In genomic region chr12:105583484-105583883, GRCm38 (mm10) we compare ENCODE assay signal across 10 mouse cellular contexts. TPM values are rescaled to one million over a fixed set of nuclear protein-coding genes. Genes with fewer than 3 reads are reported as not detected.
DNase-seq lines count a peak whose midpoint lies in the region; ATAC-seq and TF ChIP-seq lines count a peak whose summit lies in the region.
"Had no signal": no experiment of that assay in that cellular context is flagged by ENCODE, and none has a peak within 500 bp of the region (broad histone marks: within the 10 kb centered on the region; RNA-seq: fewer than 3 reads in every experiment).

No protein-coding gene starts in this region.

- ATAC-seq in midbrain, embryonic 14.5 days (ENCODE audit: low FRiP score, low TSS enrichment), result no peak

- no peaks in the 10 kb centered on the region for H3K4me1 ChIP-seq in kidney, adult 2 months (ENCODE audit: control insufficient read depth, insufficient read depth, low read length)
- H3K4me1 ChIP-seq in midbrain, embryonic 14.5 days (ENCODE audit: control insufficient read depth, insufficient read depth, low read length), result no peaks in the 10 kb centered on the region

- no peak for TF ChIP-seq CTCF in kidney, adult 2 months (conservative IDR thresholded peaks at IDR 0.05; ENCODE audit: insufficient read depth, insufficient read length, low read depth, low read length)

- H3K9ac ChIP-seq in midbrain, embryonic 14.5 days (replicated peaks; ENCODE audit: low read length), result no peak overlapping the region

- no peaks in the 10 kb centered on the region for H3K36me3 ChIP-seq in kidney, adult 2 months (ENCODE audit: control insufficient read depth, insufficient read depth, low read length)
- no peaks in the 10 kb centered on the region for H3K36me3 ChIP-seq in midbrain, embryonic 14.5 days (ENCODE audit: control insufficient read depth, insufficient read depth, low read length)

- H3K27ac ChIP-seq in kidney, adult 2 months (ENCODE audit: insufficient read depth, low read depth, low read length), result no peak overlapping the region
- H3K27ac ChIP-seq in midbrain, embryonic 14.5 days (replicated peaks; ENCODE audit: low read depth, low read length), result no peak overlapping the region

- H3K9me3 ChIP-seq in midbrain, embryonic 14.5 days (ENCODE audit: control insufficient read depth, low read length), result no peaks in the 10 kb centered on the region

- peak; percentile 30 to 52 for DNase-seq in kidney, postnatal 4 days
- no peak for DNase-seq in kidney, adult 2 months
- DNase-seq in brain, adult 2 months (ENCODE audit: low read depth, low spot score), result peak; percentile 33
- DNase-seq in induced T-regulatory cell, adult 2 months (ENCODE audit: low read depth), result peak; percentile 9
- peak; percentile 44 for DNase-seq in mesoderm, embryonic 11.5 days (ENCODE audit: low read depth, low spot score)
- DNase-seq in spleen, postnatal 4 days (ENCODE audit: low spot score in 2 of 2), result no peak
- no peak for DNase-seq in urinary bladder, adult 2 months (ENCODE audit: low spot score)
- no peak for DNase-seq in midbrain, embryonic 14.5 days
- DNase-seq: cerebellum, adult 11 months had no signal

- no peaks in the 10 kb centered on the region for H3K27me3 ChIP-seq in kidney, adult 2 months (replicated peaks; ENCODE audit: control insufficient read depth, insufficient read depth, low read length)
- no peaks in the 10 kb centered on the region for H3K27me3 ChIP-seq in midbrain, embryonic 14.5 days (ENCODE audit: control insufficient read depth, insufficient read depth, low read length)

- H3K4me3 ChIP-seq in kidney, adult 2 months (ENCODE audit: insufficient read depth, low read depth, low read length), result no peak overlapping the region
- H3K4me3 ChIP-seq in midbrain, embryonic 14.5 days (replicated peaks; ENCODE audit: low read depth, low read length), result no peak overlapping the region

- H3K4me2 ChIP-seq in midbrain, embryonic 14.5 days (ENCODE audit: low read length), result no peak overlapping the region

- TF ChIP-seq POLR2A in kidney, adult 2 months (IDR thresholded peaks at IDR 0.05; ENCODE audit: low read depth, low read length), result no peak

- WGBS in kidney, adult 2 months, result 27% methylated on average over 2 of the region's 2 CpGs
- WGBS in midbrain, embryonic 14.5 days, result 19% methylated on average over 2 of the region's 2 CpGs

RNA-seq across cellular contexts. Expression of gene Bdkrb1, which starts 19.4 kb away (rescaled TPM):
- 0.15 TPM in 1 of 2 replicates, not detected in the other for polyA plus RNA-seq in kidney, adult 2 months (2012; rRNA removed)
- polyA plus RNA-seq in urinary bladder, adult 2 months (2012; rRNA removed), result 0.17 and 0.35 TPM in 2 replicates
- not detected in 2 replicates for polyA plus RNA-seq in midbrain, embryonic 14.5 days (2014; fragmentation: Nextera tagmentation; extraction: Ambion mirVana)
- polyA plus RNA-seq: liver, adult 2 months had no signal

RNA-seq across cellular contexts. Expression of gene Bdkrb2, which starts 20.5 kb away (rescaled TPM):
- polyA plus RNA-seq in kidney, adult 2 months (2012; rRNA removed), result 0.54 and 0.64 TPM in 2 replicates
- polyA plus RNA-seq in urinary bladder, adult 2 months (2012; rRNA removed), result 5.7 and 6.6 TPM in 2 replicates
- polyA plus RNA-seq in midbrain, embryonic 14.5 days (2014; fragmentation: Nextera tagmentation; extraction: Ambion mirVana), result 0.36 and 0.49 TPM in 2 replicates
- polyA plus RNA-seq: liver, adult 2 months had no signal

Comparison
In these comparisons a context has a peak if more than half of its experiments do, and no peak if none do; other contexts are left out.
1. DNase-seq: peak in kidney, postnatal 4 days (2 of 2), brain, adult 2 months (single experiment), induced T-regulatory cell, adult 2 months (single experiment) and mesoderm, embryonic 11.5 days (single experiment); none in kidney, adult 2 months (single experiment), spleen, postnatal 4 days (0 of 2), urinary bladder, adult 2 months (single experiment) and midbrain, embryonic 14.5 days (single experiment).